Mouse (Mus musculus) frontal cortex, postnatal 36 days (tissue): Measurements from ENCODE around the gene Cd4.
"Not testable (repeated sequence)": the region's sequence is repeated elsewhere in the genome, so short reads cannot be mapped to it uniquely, and the experiment has no call there.

Experiments
- DNase-seq, 2 experiments: peaks; one replicate each; pipeline ENCODE4 v3.0.0; 2022; ENCODE audit warnings: low spot score in 2 of 2

Gene Cd4

GRCm38 (mm10) chr6:124854647-124855046 lies 33.4 kb downstream of the Cd4 start:
- no peak for DNase-seq

- no peak for DNase-seq
These were observed 37.5 kb downstream of the Cd4 start for GRCm38 (mm10) chr6:124850535-124850934.

GRCm38 (mm10) chr6:124847305-124847704 lies 40.7 kb downstream of the Cd4 start:
- DNase-seq, result peak; percentile 93 to 95

GRCm38 (mm10) chr6:124840241-124841167 lies 47.5 kb downstream of the Cd4 start, which contains the start of gene Gnb3:
TSS of gene Gnb3 (minus strand) at chr6:124840275.
- DNase-seq, result no peak

GRCm38 (mm10) chr6:124839805-124840204 lies 48.2 kb downstream of the Cd4 start:
- DNase-seq, result no peak

- no peak for DNase-seq
These were observed 51.6 kb downstream of the Cd4 start for GRCm38 (mm10) chr6:124836411-124836810.

- DNase-seq, result no peak
These were observed 52.5 kb downstream of the Cd4 start for GRCm38 (mm10) chr6:124835531-124835930.

GRCm38 (mm10) chr6:124834512-124835081 lies 53.4 kb downstream of the Cd4 start:
- DNase-seq, result no peak

- DNase-seq, result no peak
These were observed 56.4 kb downstream of the Cd4 start for GRCm38 (mm10) chr6:124831649-124832048.

- not testable (repeated sequence) for DNase-seq
These were observed 56.8 kb downstream of the Cd4 start for GRCm38 (mm10) chr6:124831199-124831598.

GRCm38 (mm10) chr6:124829799-124830700 lies 58.0 kb downstream of the Cd4 start:
- peak; percentile 90 to 95 for DNase-seq

GRCm38 (mm10) chr6:124828868-124829798 lies 58.9 kb downstream of the Cd4 start, which contains the start of the genes Usp5 and Cdca3:
TSS of gene Usp5 (minus strand) at chr6:124829484.
TSS of gene Cdca3 (plus strand) at chr6:124829547.
- peak; percentile 99 for DNase-seq

GRCm38 (mm10) chr6:124828101-124828592 lies 59.9 kb downstream of the Cd4 start:
- no peak for DNase-seq

GRCm38 (mm10) chr6:124822049-124822448 lies 66.0 kb downstream of the Cd4 start:
- DNase-seq, result no peak

- DNase-seq, result no peak
These were observed 67.1 kb downstream of the Cd4 start for GRCm38 (mm10) chr6:124820891-124821290.

- no peak for DNase-seq
These were observed 70.0 kb downstream of the Cd4 start for GRCm38 (mm10) chr6:124817971-124818370.

GRCm38 (mm10) chr6:124817563-124817962 lies 70.5 kb downstream of the Cd4 start:
- DNase-seq, result no peak

GRCm38 (mm10) chr6:124817125-124817524 lies 70.9 kb downstream of the Cd4 start:
- no peak for DNase-seq

- DNase-seq, result no peak
These were observed 71.4 kb downstream of the Cd4 start for GRCm38 (mm10) chr6:124816611-124817010.
